Mouse (Mus musculus) heart, adult 8-10 months (tissue): ENCODE measurements at regions not wholly inside any gene's neighbourhood (a gene's known extent, or its start where the extent isn't known, plus 50 kb on each side); places are given as distances from the start of the nearest gene placed in this dataset.
A peak's percentile ranks its signal among the peaks of the same experiment; 100 is the strongest.

ENCODE experiments used
- DNase-seq: peaks from one replicate; pipeline ENCODE4 v3.0.0; 2022; ENCODE audit warnings: low spot score

DNA sequence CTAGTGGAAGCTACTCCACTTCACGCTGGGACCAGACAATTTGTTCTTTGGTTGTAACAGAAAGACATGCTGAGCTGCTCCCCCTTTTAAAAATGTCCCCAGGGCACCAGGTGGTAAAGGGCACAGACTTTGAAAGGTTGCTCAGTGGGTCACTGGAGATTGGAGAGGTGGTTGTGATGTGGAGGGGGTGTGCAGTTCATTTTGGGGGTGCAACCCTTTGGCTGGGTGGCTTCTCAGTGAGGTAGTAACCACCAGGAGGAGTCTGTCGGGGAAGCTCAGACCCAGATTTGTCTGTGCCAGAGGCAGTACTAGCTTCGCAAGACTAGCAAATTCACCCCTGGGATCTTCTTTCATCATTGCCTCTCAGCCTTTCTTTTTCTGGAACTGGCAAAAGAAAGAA, 189.0 kb upstream of the Krr1 start:
- DNase-seq = no peak

DNA sequence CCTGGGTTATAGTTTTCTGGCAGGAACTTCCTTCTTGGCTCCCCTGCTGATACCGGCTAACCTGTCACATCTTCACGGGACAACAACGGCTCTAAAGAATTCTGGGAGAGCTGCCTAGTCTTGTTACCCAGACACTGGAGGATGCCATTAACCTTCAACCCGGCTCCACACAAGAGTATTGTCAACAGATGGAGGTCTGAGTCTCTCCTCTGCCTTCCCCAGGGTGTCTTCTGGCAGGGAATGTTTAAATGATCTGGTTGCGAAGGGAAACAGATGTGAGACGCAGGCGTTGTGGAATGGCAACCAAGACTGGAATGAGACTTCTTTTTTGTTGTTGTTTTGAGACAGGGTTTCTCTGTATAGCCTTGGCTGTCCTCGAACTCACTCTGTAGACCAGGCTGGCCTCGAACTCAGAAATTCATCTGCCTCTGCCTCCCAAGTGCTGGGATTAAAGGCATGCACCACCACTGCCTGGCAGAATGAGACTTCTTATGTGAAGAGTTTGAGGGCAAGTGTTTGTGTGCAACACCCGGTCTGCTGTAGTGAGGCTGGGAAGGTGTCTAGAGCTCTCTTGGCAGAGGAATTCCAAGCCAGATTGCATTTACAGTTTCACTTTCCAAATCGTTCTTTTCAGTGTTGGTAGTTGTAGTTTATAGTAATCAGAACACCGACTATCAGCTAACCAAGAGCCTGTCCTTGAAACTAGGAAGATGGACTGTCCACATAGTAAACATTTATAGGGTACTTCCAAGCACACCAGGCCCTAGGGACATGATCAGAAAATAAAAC, 188.2 kb upstream of the Krr1 start:
- peak; percentile 47 for DNase-seq

DNA sequence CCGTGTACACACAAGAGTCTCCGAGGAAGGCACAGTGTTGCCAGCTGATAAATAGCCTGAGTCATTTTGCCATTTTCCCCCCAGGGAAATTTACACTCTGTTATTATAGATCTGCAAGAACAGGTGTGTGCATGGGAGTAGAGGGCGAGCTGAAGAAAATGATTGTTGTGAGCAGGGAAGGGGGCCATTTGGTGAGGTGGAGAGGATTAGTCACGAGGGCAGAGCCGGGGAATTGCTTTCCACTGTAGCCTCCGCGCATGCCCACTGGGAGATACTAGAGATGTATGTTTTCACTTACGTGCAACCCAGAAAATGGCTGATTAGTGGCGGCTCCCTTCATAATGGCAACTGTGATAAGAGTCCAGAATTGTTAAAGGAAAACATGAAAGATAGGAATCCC, 185.3 kb upstream of the Krr1 start:
- no peak for DNase-seq

DNA sequence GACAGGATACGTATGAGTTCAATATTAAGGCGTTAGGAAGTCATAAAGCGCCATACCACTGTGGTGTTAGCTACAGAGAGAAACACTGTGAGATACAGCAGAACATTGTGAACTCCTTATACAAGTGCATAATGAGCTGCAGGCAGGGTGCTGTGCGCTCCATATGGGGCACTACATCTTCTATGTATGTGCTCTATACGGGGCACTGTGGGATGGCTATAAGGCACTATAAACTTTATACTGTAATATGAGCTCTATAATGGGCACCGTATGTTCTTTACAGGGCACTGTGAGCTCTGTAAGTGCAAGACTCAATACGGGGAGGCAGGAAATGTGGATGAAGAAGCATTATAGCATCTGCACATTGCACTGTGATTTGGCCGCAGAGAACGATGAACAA, 183.2 kb upstream of the Krr1 start:
- DNase-seq = no peak

DNA sequence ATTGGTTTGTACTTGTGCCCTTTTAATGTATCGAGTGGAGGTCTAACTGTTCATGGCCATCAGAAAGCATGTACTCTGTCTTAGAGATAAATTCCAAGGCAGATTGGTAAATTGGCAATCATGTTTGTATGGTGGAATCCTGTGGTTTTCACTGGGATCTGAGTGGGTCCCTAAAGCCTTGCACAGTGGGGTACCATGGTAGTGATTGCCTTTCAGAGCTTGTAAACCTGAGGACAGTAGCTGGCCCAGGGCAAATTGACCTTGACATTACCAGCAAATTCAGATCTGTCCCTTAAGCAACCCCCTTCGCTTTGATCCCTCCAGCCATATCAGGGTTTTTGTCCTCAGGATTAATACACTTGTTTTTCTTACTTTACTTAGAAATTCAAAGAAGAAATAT, 181.6 kb upstream of the Krr1 start:
- DNase-seq = no peak

DNA sequence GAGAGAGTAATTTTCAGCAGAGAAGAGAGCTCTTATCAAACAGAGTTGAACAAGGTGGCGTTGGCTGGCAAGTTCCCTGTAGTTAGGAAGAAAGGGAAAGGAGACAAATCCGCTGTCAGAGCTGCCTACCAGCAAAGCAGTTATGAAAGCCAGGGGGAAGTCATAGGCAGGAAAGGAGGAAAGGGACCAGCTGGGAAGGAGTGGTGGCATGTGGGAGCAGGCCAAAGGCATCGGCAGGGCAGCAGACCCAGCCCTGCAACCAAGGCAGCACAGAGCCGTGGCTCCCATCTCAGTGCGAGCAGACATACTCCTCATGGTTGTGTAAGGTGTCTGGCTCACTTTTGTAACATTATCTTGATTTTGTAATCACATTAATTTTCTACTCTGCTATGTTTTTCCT, 177.4 kb upstream of the Krr1 start:
- no peak for DNase-seq

DNA sequence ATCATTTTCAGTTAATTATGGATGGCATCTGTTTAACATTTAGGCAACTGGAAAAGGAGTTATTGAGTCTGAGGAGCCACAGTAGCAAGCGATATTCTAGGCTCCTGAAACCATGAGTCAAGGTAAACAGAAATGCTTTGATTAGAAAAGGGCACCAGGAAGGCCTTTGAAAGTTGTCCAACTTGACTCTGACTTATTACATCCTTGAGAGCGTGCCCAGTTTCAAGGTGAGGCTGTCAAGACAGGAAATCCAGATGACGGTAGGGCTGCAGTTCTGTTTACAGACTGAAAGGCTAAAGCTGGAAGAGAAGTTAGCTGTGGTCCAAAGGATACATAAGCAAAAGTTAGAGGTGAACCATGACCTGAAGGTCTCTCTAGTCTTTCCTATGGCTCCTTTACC, 176.7 kb upstream of the Krr1 start:
- no peak for DNase-seq

DNA sequence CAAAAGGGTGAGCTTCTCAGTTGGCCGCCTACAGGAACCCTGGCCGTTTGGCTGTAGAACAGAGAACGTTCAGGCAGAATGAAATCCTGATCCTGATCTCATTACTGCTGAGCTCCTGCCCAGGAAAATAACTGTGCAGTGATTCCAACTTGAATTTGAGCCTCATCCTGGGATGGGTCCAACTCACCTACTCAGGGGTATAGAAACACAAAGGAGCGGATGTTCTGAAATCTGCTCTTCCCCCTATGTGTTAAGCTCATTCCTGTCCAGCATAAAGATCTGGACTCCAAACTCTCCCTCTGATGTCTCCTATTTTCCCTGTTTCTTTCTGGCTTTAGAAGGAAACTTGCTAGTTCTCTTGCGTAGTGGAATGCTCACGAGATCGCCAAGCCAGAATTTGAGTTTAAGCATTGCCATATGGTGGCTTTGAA, 173.6 kb upstream of the Krr1 start:
- DNase-seq = no peak

DNA sequence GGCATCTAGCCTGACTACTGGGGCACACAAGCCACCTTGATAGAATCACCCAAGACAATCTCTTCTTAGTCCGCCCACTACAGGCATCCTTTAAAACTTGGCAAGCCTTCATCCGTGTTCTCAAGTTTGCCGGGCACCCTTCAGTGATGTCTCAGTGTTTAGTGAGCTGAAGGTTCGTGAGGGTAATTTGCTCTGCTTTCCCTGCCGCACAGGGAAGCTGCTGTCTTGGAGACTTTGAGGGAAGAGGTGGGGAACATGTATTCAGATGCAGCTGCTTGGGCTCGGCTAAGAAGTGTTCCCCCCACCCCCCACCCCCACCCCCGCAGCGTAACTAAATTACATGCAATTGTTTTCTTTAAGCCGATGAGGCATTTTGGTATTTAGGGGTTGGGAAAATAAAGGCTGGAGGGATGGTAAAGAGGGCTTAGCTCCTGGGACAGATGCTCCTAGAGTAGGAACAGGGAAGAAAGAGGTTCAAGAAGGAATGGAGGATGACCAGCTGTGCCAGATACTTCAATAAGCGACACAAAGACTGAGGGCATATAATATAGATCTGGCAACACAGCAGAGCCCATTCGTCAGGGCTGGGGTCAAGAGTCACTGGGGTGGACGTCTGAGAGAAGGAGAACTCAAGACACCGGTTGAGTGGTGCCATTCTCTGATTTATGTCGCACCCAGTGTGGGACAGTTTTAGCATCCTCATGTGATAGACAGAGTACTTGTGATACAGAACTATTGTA, 172.4 kb upstream of the Krr1 start:
- no peak for DNase-seq

DNA sequence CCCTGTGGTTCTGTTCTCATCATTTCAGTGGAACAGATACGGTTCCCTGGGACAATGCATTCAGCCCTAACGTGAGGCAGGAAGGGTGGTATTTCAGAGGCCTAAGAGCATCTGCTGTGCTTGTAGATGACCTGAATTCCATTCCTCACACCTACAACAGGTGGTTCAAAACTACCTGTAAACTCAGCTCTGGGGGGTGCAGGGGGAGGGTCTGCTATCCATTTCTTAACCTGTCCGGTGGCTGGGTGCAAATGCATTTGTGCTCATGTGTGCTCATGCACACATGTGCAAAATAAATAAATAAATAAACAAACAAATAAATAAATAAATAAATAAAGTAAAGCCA, 171.9 kb upstream of the Krr1 start:
- DNase-seq = no peak

DNA sequence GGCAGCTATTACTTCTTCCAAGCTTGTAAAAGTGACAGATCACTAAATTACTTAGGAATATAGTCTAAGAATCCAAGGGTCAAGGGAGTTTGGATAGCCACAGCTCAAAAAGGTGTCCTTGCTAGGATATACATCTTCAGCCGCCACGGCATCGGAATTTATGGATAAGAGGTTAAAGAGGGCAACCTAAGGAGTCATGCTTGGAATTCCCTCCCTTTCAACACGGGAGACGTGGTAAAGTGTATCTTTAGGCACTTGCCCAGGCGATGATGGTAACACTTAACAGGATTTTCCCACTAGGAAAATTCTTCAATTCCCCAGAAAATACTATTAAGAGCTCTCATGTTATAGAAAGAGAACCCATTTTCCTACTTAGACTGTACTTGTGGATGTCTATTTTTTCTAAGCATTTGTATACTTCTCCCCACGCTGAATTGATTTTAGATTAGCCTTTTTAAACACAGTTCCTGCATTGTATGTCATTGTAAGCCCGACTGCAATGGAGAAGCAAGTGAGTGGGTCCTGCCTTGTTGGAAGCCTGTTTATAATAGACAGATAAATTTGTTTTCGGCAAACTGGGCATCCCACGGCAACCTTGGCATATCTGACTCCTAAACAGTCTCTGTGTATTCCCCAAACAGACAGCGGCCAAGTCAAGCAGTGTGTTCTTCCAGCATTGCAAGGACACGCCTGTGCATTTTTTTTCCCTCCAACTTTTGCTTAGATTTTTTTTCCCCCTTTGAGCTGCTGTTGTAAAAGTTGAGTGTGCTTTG, 171.3 kb upstream of the Krr1 start:
- no peak for DNase-seq

DNA sequence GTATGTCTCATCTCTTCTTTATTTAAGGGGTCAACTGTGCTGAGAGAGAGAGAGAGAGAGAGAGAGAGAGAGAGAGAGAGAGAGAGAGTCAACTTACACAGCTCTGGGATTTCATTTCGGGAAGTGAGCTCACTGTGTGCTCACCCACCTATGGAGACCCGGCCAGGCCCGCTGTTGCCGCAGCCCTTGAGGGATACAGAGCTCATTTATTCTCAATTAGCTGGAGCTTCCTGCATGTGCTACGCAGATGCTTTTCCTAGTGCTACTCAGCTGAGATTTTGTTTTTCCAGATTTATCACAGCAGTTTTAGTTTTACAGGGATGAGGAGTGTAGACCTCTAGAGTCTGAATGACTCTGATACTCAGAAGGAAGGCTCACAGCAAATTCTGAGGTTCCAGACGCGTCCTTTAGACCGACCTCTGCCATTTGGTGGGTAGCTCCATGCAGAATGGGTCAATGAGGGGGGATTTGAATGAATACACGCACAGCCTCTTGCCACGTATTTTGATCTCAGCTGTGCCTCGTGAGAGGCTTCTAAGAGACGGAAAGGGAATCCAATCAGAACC, 170.6 kb upstream of the Krr1 start:
- no peak for DNase-seq

DNA sequence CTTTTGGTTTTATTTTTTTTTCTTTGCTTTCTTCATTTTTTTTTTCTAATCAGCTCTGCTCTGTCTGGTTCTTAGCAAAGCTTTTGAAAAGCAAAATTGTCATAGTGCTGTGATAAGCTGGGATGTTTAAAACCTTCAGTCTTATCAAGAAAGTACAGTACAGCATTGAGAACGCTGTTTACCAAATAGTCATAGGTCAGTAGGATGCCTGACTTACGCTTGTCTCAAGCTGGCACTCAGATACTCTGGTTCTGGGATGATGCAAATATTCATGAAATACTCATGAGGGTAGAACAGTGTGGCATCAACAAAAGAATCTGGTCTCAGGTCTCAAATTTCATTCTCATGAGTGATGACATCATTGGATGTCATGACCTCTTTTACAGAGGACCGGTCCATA, 166.1 kb upstream of the Krr1 start:
- no peak for DNase-seq

DNA sequence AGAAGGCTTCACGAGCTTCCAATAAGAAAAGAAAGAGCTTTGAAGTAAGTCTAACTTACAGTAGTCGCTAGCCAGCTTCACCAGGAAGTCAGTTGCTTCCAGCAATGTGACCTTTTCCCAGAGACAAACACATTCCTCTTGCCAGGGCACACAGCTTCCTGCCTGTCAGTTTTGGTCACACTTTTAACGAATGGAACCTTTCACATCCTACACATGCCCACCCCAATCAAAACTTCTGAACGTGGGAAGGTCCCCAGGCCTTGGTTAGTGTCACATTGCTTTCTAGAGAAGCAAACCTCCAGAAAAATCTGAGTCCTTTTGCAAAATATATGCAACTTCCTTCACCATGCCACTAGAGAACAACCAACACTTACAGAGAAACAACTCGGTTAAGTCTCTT, 165.5 kb upstream of the Krr1 start:
- no peak for DNase-seq

DNA sequence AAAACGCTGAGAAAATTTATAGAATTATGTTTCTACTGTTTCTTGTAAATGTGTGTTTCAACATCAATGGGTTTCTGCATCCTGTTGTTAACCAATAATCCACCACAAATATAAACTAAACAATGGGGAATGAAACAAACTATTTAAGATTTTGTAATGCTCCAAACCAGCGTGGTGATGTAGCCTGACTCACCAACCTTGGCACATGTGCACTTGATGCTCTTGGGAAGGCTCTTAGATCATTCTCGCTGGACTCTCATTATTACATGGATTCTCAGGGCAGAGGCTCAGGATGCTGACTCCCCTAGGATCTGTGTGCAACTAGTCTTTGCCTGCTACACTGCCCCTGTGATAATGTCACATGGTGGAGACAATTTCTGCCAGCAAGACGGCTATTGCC, 158.7 kb upstream of the Krr1 start:
- peak; percentile 40 for DNase-seq

DNA sequence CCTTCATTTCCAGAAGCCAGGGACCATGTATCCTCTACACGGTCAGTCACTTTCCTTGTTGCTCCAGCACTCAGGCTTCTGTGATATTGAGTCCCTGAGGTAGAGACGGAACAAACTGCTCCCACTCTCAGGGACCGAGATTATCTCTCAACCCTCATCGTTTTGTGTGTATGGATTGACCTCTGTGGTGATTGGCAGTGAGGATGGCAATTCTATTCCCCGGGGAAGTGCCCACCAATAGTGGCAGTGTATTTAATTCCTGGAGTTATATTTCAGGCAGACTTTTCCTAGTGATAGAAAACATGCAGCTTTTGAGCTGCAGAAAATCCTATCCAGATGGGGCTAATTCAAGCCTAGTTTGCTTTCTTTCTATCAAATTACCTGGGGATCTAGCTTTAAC, 157.8 kb upstream of the Krr1 start:
- no peak for DNase-seq

DNA sequence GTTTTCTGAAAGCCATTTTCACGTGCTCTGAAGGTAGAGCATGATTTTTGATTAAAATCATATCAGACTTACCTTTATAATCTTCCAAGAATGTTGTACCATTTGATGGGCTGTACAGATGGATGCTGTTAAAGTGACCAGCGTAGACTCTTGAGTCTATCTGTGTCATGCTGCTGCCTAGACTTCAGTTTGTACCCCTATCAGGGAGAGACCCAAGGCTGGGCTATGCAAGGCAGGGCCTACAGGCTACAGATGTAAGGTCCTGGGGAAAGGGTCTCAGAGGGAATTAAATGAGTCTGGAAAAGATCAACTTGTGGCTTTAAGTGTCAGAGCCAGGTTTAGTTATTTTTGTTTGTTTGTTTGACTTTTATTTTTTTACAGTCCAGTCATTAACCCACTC, 157.3 kb upstream of the Krr1 start:
- DNase-seq = no peak

DNA sequence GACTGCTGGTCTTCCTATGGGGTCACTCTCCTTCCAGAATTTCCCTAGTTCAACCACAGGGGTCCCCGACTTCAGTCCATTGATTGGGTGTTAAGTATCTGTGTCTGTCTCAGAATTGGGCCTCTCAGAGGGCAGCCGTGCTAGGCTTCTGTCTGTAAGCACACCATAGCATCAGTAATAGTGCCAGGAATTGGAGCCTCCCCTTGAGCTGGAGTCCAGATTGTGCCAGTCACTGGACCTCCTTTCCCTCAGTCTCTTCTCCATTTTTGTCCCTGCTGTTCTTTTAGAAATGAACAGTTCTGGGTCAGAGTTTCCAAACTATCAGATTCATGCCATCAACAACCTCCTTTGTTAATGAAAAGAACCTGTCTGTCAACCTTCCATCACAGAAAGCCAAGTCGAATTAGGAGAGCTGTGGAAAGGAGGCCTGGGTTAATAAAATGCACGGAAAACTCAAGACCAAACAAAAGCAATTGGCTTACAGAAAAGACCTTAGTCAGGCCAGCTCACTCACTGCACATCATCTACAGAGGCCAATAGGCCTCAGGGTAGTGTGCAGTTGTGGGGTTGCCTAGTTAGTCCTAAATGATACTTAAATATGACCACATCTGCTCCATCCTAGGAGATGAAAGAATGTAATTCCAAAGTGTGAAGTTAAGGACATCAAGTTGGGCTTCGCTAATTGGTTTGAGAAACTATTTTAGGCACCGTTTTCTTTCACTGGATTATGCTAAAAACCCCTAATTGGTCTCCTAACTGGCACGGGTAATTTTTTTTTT, 156.5 kb upstream of the Krr1 start:
- DNase-seq = no peak

DNA sequence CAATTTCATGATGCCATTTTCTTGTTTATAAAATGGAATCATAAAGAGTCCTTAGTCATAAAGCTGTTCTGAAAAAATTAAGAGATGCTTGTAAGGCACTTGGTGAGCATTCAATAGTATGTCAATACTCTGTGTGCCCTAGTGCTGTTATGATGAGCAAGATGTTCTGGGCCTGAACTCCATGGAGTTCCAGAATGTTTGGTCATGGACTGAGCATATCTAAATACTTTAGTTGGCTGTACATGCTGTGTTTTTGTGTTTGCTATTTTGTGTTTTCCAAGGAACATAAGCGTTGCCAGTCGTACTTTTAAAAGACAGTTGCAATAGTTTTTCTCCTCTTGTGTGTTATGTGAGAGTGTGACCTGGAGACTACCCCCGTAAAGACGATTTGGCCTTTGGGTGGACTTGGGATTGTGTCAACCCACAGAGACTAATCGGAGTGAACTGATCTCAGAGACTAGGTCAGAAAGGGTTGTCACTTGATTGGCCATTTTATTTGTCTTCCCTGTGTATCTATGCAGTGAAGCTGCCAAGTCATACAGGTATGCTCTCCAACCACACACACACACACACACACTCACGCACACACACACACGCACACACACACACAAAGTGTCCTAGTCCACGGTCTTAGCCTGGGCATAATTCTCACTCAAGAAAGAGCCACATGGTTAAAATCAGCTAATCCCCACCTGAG, 152.6 kb upstream of the Krr1 start:
- peak; percentile 57 for DNase-seq

DNA sequence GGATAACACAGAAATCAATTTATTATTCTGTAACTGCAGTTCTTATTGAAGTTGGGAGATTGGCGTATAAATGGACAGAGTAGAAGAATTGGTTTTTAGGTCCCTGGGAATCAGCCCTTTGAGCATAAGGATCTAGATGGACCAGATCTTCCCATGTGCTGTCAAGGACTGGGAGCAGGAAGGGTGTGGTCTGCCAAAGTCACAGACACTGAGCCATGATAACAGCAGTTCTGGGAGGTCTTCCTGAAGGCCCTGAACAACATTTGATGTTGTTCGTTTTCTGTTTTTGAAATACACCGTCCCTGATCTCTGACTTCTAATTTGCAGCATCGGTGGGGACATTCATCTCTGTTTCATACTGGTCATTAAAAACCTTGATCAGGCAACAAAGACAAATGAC, 147.6 kb upstream of the Krr1 start:
- DNase-seq = no peak
